Mouse (Mus musculus) neural tube, embryonic 14.5 days (tissue): ENCODE measurements at regions not wholly inside any gene's neighbourhood (a gene's known extent, or its start where the extent isn't known, plus 50 kb on each side); places are given as distances from the start of the nearest gene placed in this dataset.

Experiments
- ATAC-seq: fragments of 200-750 bp; cut with Nextera tagmentation; 2 replicates; pipeline ENCODE4 v1.8.0; 2017; ENCODE audit warnings: low read depth, mild to moderate bottlenecking, moderate TSS enrichment, moderate library complexity
- H3K27ac ChIP-seq: fragments of 300-500 bp; sonication (generic); 2 replicates; pipeline ENCODE4 v1.5.1; 2014; ENCODE audit warnings: low read depth, mild to moderate bottlenecking, control low read depth, low read length, moderate library complexity, mixed read lengths
- H3K27me3 ChIP-seq: fragments of 300-500 bp; sonication (generic); 2 replicates; pipeline ENCODE4 v1.6.1; 2014; ENCODE audit warnings: low read length; ENCODE audit not compliant: control insufficient read depth, insufficient read depth
- H3K36me3 ChIP-seq: fragments of 300-500 bp; sonication (generic); 2 replicates; pipeline ENCODE4 v1.6.1; 2014; ENCODE audit warnings: low read length, mixed read lengths; ENCODE audit not compliant: control insufficient read depth, insufficient read depth
- H3K4me1 ChIP-seq: fragments of 300-500 bp; sonication (generic); 2 replicates; pipeline ENCODE4 v1.6.1; 2014; ENCODE audit warnings: low read length; ENCODE audit not compliant: control insufficient read depth, insufficient read depth
- H3K4me2 ChIP-seq: fragments of 300-500 bp; sonication (generic); 2 replicates; pipeline ENCODE4 v1.6.1; 2014; ENCODE audit warnings: mild to moderate bottlenecking, low read depth, low read length, control low read depth
- H3K4me3 ChIP-seq: fragments of 300-500 bp; sonication (generic); 2 replicates; pipeline ENCODE4 v1.5.1; 2014; ENCODE audit warnings: low read depth, low read length, control low read depth, mixed read lengths
- H3K9ac ChIP-seq: fragments of 300-500 bp; sonication (generic); replicated peaks from 2 replicates; pipeline ENCODE4 v1.6.1; 2014; ENCODE audit warnings: low read depth, mild to moderate bottlenecking, control low read depth, low read length, mixed read lengths
- H3K9me3 ChIP-seq: fragments of 300-500 bp; sonication (generic); 2 replicates; pipeline ENCODE4 v1.6.1; 2016; ENCODE audit warnings: low read length; ENCODE audit not compliant: control insufficient read depth
- WGBS: fragments of 180-500 bp; shearing (Covaris S2); extraction: QIAGEN DNeasy Blood & Tissue Kit; methylation state at CpG from one replicate; pipeline ENCODE4 v1.1.7; 2014; 5-methylcytosine and 5-hydroxymethylcytosine counted together

DNA sequence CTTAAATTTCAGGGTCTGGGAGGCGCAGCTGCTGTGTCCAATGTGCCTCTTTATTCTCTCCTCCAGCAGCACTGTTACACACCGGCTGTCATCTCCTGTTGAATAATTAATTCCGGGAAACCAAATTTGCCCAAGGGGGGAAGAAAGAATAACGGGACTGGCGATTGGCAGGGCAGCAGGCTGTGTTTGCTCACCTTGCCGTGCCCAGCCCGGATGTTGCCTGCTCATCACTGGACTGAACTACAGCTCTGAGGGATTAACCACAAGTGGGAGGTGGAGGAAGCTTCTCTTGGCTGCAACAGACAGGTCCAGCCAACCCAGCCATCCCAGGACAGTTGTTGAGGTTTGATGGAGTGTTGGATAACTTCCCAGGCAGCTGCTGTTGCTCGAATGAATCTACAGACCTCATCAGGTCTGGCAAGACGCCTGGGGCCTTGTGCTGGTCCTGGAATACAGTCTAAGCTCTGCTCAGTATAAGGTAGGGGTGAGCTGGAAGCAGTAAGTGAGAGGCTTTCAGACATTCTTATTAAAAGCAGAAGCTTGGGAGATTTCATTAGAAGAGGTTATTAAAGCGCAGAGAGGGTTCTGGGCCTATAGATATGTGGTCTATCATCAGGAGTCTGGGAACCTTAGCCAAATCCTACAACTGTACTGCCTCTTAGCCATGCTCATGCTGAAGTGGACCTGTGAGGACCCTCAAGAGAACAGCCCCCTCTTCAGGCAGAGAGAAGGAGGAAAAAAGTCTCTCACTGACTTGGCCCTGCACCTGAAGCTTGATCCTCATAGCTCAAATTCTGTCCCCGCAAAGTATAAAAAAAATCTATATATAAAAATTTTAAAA, 291.8 kb downstream of the Il20rb start:
- Histone ChIP-seq H3K4me1 (peaks cover 10% of the 10 kb centered on the region; the same call in 1 of the 2 replicates), H3K4me2 (peak overlapping the region; percentile 8; the same call in 1 of the 2 replicates), H3K36me3 (no peaks in the 10 kb centered on the region), H3K4me3 (no peak overlapping the region), H3K27me3 (no peaks in the 10 kb centered on the region), H3K27ac (no peak overlapping the region), H3K9me3 (no peaks in the 10 kb centered on the region), H3K9ac (no peak overlapping the region)
- peak; percentile 79 for ATAC-seq
- 43% methylated on average over 11 of the region's 11 CpGs for WGBS

DNA sequence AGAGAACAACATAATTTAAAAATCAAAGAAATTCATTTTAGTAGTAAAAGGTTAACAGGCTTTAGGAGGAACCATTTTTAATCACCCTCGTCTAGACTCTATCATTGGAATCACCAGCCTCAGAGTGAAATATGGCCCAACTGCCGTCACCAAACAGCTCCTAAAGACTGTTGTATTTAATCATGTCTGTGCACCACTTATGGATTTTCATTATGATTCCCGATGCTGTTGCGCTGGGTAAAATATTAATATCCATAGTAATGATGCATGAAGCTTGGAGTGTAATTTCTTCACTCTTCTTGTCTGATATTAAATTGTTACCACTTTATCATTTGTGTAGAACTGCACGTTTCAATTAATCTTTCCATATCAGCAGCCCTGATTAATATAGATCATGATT, 292.4 kb downstream of the Il20rb start:
- no peak overlapping the region for H3K9ac ChIP-seq
- H3K4me3 ChIP-seq, result no peak overlapping the region
- no peak overlapping the region for H3K27ac ChIP-seq
- H3K36me3 ChIP-seq, result no peaks in the 10 kb centered on the region
- H3K27me3 ChIP-seq, result no peaks in the 10 kb centered on the region
- WGBS, result 37% methylated on average over 5 of the region's 5 CpGs
- H3K4me1 ChIP-seq, result peaks cover 10% of the 10 kb centered on the region; the same call in 1 of the 2 replicates
- ATAC-seq, result peak; percentile 56
- no peaks in the 10 kb centered on the region for H3K9me3 ChIP-seq
- H3K4me2 ChIP-seq, result peak overlapping the region; percentile 8; the same call in 1 of the 2 replicates

DNA sequence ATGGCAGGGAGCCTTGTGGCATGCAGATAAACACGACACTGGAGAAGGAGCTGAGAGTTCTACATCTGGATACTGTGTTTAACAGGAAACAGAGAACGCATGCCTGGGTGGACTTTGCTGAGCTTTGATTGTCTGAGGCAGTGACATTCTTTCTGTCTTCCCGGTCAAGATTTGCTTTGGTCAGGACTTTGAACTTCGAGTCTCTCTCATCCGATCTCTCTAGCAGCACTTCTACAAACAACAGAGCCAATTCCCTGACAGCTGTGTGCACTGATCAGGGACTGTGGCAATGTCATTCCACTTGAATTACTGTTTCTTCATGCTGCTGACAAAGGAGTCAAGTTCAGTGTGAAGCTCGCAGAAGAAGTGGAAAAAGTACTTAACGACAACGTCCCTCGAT, 302.5 kb downstream of the Il20rb start:
- H3K9me3 ChIP-seq, result no peaks in the 10 kb centered on the region
- no peaks in the 10 kb centered on the region for H3K27me3 ChIP-seq
- H3K9ac ChIP-seq, result no peak overlapping the region
- no peak overlapping the region for H3K4me3 ChIP-seq
- no peak overlapping the region for H3K4me2 ChIP-seq
- H3K4me1 ChIP-seq, result no peaks in the 10 kb centered on the region
- no peak overlapping the region for H3K27ac ChIP-seq
- WGBS, result 66% methylated on average over 9 of the region's 9 CpGs
- no peaks in the 10 kb centered on the region for H3K36me3 ChIP-seq
- ATAC-seq, result no peak

DNA sequence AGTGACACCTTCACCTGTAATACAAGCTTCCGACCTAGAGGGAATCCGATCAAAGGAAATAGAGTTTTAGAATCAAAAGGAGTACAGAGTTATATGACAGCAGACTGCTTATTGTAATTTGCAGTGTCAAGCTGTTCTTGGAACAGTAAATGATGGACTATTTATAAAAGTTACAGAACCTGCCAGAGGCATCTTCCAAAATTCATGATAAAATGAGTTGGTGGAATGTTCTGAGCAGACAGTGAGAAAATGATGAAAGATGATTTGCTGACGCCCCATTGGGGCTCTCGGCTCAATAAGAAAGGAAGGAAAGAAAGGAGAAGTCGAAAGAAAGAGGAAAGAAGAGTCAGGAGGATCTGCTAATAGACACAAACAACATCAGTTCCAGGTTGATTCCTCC, 300.3 kb upstream of the Sox14 start:
- ATAC-seq, result no peak
- Histone ChIP-seq H3K4me2 (no peak overlapping the region), H3K27me3 (no peaks in the 10 kb centered on the region), H3K36me3 (no peaks in the 10 kb centered on the region), H3K9ac (no peak overlapping the region), H3K4me1 (no peaks in the 10 kb centered on the region), H3K27ac (no peak overlapping the region), H3K4me3 (no peak overlapping the region), H3K9me3 (no peaks in the 10 kb centered on the region)
- WGBS, result 88% methylated on average over 5 of the region's 5 CpGs

DNA sequence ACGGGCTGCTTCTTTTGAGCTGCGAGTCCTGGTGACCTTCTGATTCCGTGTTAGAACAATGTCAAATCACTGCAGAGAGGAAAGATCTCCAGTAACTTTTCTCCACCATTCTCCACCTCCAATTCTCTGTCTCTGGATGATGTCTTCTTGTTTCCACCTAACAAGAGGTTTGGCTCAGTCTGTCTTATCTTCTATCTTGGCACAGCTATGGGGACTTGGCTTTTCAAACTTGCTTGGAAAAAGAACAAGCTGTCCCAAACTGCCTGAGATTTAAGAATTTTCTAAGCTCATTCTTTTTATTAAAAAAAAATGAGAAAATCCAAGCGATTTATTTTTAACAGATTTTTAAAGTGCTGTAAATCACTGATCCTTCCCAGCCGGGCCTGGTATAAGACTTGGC, 290.3 kb upstream of the Sox14 start:
- Histone ChIP-seq H3K4me3 (no peak overlapping the region), H3K9me3 (no peaks in the 10 kb centered on the region), H3K27me3 (no peaks in the 10 kb centered on the region), H3K4me2 (no peak overlapping the region), H3K36me3 (no peaks in the 10 kb centered on the region), H3K27ac (no peak overlapping the region), H3K9ac (no peak overlapping the region), H3K4me1 (no peaks in the 10 kb centered on the region)
- no peak for ATAC-seq
- 83% methylated on average over 5 of the region's 5 CpGs for WGBS

DNA sequence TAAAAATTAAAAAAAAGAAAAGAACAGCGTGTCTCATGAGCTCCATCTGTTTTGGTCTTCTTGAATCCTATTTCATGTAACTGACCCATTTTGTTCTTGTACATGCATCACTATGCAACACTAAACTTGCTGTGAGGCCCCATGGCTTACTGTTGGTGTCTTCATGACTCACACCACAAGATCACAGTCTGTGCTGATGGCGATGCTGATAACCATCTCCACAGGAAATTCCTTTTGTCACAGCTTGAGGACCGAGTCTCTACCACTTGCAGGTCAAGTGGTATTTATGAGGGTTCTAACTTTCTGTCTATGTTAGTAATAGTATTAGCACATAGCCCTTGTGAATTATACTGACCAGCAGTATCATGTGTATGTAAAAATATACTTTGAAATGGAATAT, 286.0 kb upstream of the Sox14 start:
- H3K27me3 ChIP-seq, result no peaks in the 10 kb centered on the region
- H3K4me3 ChIP-seq, result no peak overlapping the region
- no peak overlapping the region for H3K4me2 ChIP-seq
- no peaks in the 10 kb centered on the region for H3K4me1 ChIP-seq
- no peaks in the 10 kb centered on the region for H3K36me3 ChIP-seq
- no peak overlapping the region for H3K27ac ChIP-seq
- 83% methylated on average over 3 of the region's 3 CpGs for WGBS
- no peaks in the 10 kb centered on the region for H3K9me3 ChIP-seq
- no peak for ATAC-seq
- H3K9ac ChIP-seq, result no peak overlapping the region
